Mouse (Mus musculus): Measurements from ENCODE around the gene Obsl1. TPM values are rescaled to one million over a fixed set of nuclear protein-coding genes. Genes with fewer than 3 reads are reported as not detected.

The Obsl1 gene
- total and polyA plus RNA-seq, 3 experiments, result 0.08 to 1.2 TPM; not detected in 1

DNA sequence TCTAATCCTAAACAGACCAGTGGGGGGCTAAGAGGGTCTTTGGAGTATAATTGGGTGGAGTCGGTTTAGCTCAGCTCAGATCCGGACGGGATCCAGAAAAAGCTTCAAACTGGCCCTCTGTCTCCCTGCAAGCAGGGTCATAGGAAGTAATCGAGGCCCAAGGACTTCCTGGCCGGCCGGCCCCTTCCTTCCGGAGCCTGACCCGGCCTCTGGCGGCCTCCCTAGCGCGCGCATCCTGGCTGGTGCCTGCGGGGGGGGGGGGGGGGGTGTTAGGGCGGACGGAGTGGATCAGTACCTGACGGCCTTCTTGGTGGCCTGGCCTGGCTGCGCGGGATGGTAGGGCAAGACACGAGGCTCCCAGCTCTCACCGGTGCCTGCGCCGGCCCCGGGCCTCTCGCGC lies 27.8 kb downstream of the Obsl1 start:
- no peaks in the 10 kb centered on the region for H3K9me3 ChIP-seq (replicated peaks; ENCODE audit: insufficient read depth, low read length)
- H3K79me2 ChIP-seq (ENCODE audit: control insufficient read depth, insufficient read depth, low read length, poor library complexity), result peaks cover 3% of the 10 kb centered on the region; the same call in 1 of the 2 replicates
- H3K4me1 ChIP-seq (ENCODE audit: control insufficient read depth in 1 of 2, insufficient read depth in 2 of 2, low read length in 2 of 2), result 0 out of 4 replicates have a peak, but pooled peaks cover 0 to 4% of the 10 kb centered on the region in 2 experiments
- peak overlapping the region; percentile 89 for H3K9ac ChIP-seq (ENCODE audit: control insufficient read depth, low read depth, low read length, poor library complexity, severe bottlenecking)
- peaks cover 0 to 5% of the 10 kb centered on the region in 2 experiments; a peak in 3 of 4 replicates for H3K36me3 ChIP-seq (ENCODE audit: control insufficient read depth in 1 of 2, insufficient read depth in 2 of 2, low read length in 2 of 2)
- peak overlapping the region; percentile 39 for H3K27ac ChIP-seq (ENCODE audit: control insufficient read depth, low read depth, low read length)
- H3K27me3 ChIP-seq (ENCODE audit: control insufficient read depth in 1 of 2, insufficient read depth in 2 of 2, low read length in 2 of 2), result no peaks in the 10 kb centered on the region
- DNase-seq (ENCODE audit: low read depth, low spot score), result peak; percentile 57
- H3K4me3 ChIP-seq (ENCODE audit: control insufficient read depth in 1 of 2, insufficient read depth in 1 of 2, low read depth in 2 of 2, low read length in 2 of 2), result peak overlapping the region; percentile 86 to 90
- TF ChIP-seq CHD1 (IDR thresholded peaks at IDR 0.05; ENCODE audit: low read depth, low read length) (0 out of 2 replicates have a peak, but pooled peaks have one; percentile 14), NRF1 (IDR thresholded peaks at IDR 0.05; ENCODE audit: insufficient read depth, low read depth, low read length, poor library complexity, severe bottlenecking) (no peak), SMC3 (IDR thresholded peaks at IDR 0.05; ENCODE audit: low read depth, low read length) (no peak), E2F4 (IDR thresholded peaks at IDR 0.05; ENCODE audit: borderline replicate concordance, low read depth, low read length) (no peak), MAFK (IDR thresholded peaks at IDR 0.05; ENCODE audit: borderline replicate concordance, low read depth, low read length) (no peak), RAD21 (IDR thresholded peaks at IDR 0.05; ENCODE audit: low read depth, low read length) (no peak), MAZ (IDR thresholded peaks at IDR 0.05; ENCODE audit: low read depth, low read length) (no peak)

DNA sequence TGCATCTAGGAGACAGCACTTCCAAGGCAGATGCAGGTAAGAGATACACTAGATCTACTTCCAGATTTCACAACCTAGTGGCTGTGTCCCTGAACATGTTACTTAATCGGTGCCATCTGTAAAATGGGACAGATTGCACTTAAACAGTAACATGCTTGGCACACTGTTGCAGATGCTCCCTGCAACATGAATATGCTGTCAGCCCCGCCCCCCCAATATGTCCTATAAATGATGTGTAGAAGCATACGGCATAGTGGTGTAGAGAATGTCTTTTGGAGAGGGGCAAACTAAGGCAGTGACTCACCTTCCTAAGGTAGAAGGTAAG lies 28.3 kb downstream of the Obsl1 start:
- DNase-seq (ENCODE audit: low read depth, low spot score), result no peak
- no peak overlapping the region for H3K27ac ChIP-seq (ENCODE audit: control insufficient read depth, low read depth, low read length)
- H3K79me2 ChIP-seq (ENCODE audit: control insufficient read depth, insufficient read depth, low read length, poor library complexity), result peaks cover 3% of the 10 kb centered on the region; the same call in 1 of the 2 replicates
- no peaks in the 10 kb centered on the region for H3K9me3 ChIP-seq (replicated peaks; ENCODE audit: insufficient read depth, low read length)
- peak overlapping the region; percentile 89; the same call in 1 of the 2 replicates for H3K9ac ChIP-seq (ENCODE audit: control insufficient read depth, low read depth, low read length, poor library complexity, severe bottlenecking)
- peaks cover 0 to 5% of the 10 kb centered on the region in 2 experiments; a peak in 3 of 4 replicates for H3K36me3 ChIP-seq (ENCODE audit: control insufficient read depth in 1 of 2, insufficient read depth in 2 of 2, low read length in 2 of 2)
- no peak for TF ChIP-seq UBTF (IDR thresholded peaks at IDR 0.05; ENCODE audit: borderline replicate concordance, insufficient read depth, low read depth, low read length)
- TF ChIP-seq POLR2A (IDR thresholded peaks at IDR 0.05; ENCODE audit: control insufficient read depth in 1 of 2, insufficient read depth in 1 of 2, low read depth in 1 of 2, low read length in 2 of 2, poor library complexity in 1 of 2), result no peak
- TF ChIP-seq RAD21 (IDR thresholded peaks at IDR 0.05; ENCODE audit: low read depth, low read length), result no peak
- no peak for TF ChIP-seq NELFE (IDR thresholded peaks at IDR 0.05; ENCODE audit: low read depth, low read length)
- TF ChIP-seq USF1 (IDR thresholded peaks at IDR 0.05; ENCODE audit: low read depth, low read length), result no peak
- TF ChIP-seq MEF2A (IDR thresholded peaks at IDR 0.05; ENCODE audit: extremely low read depth, insufficient replicate concordance, low read depth, low read length, poor library complexity, severe bottlenecking), result no peak
- TF ChIP-seq POLR2AphosphoS5 (IDR thresholded peaks at IDR 0.05; ENCODE audit: borderline replicate concordance, low read depth, low read length), result no peak
- no peak for TF ChIP-seq RCOR1 (IDR thresholded peaks at IDR 0.05; ENCODE audit: low read depth, low read length)
- TF ChIP-seq KAT2A (conservative IDR thresholded peaks at IDR 0.05; ENCODE audit: low read depth, low read length), result no peak
- no peak for TF ChIP-seq MAFK (IDR thresholded peaks at IDR 0.05; ENCODE audit: borderline replicate concordance, low read depth, low read length)
- TF ChIP-seq ZMIZ1 (IDR thresholded peaks at IDR 0.05; ENCODE audit: low read depth, low read length), result no peak
- TF ChIP-seq TCF12 (IDR thresholded peaks at IDR 0.05; ENCODE audit: low read depth, low read length), result no peak
- no peak for TF ChIP-seq POLR2AphosphoS2 (IDR thresholded peaks at IDR 0.05; ENCODE audit: low read length)
- no peak for TF ChIP-seq CHD2 (IDR thresholded peaks at IDR 0.05; ENCODE audit: low read length)
- TF ChIP-seq SIN3A (IDR thresholded peaks at IDR 0.05; ENCODE audit: low read length), result no peak
- no peak for TF ChIP-seq SMC3 (IDR thresholded peaks at IDR 0.05; ENCODE audit: low read depth, low read length)
- TF ChIP-seq BHLHE40 (IDR thresholded peaks at IDR 0.05; ENCODE audit: borderline replicate concordance, low read depth, low read length), result no peak
- TF ChIP-seq CTCF (IDR thresholded peaks at IDR 0.05 in 2 of 3, conservative IDR thresholded peaks at IDR 0.05 in 1 of 3; ENCODE audit: control insufficient read depth in 1 of 3, insufficient read depth in 1 of 3, low read depth in 2 of 3, low read length in 3 of 3, poor library complexity in 1 of 3, severe bottlenecking in 1 of 3), result no peak
- TF ChIP-seq MYB (IDR thresholded peaks at IDR 0.05; ENCODE audit: low read depth, low read length), result no peak
- no peaks in the 10 kb centered on the region for H3K27me3 ChIP-seq (ENCODE audit: control insufficient read depth in 1 of 2, insufficient read depth in 2 of 2, low read length in 2 of 2)
- peak overlapping the region; percentile 86 to 90 for H3K4me3 ChIP-seq (ENCODE audit: control insufficient read depth in 1 of 2, insufficient read depth in 1 of 2, low read depth in 2 of 2, low read length in 2 of 2)
- 0 out of 4 replicates have a peak, but pooled peaks cover 0 to 4% of the 10 kb centered on the region in 2 experiments for H3K4me1 ChIP-seq (ENCODE audit: control insufficient read depth in 1 of 2, insufficient read depth in 2 of 2, low read length in 2 of 2)

Data from MEL (cell line).